Mouse (Mus musculus) olfactory bulb, adult 2 months (tissue): ENCODE results near the gene Plxnd1.

Experiments
- CTCF ChIP-seq: fragments of 200-500 bp; IDR thresholded peaks from 2 replicates; pipeline ENCODE4 v1.5.1; 2012; ENCODE audit warnings: low read depth, mild to moderate bottlenecking, low read length, moderate library complexity; ENCODE audit not compliant: insufficient read depth
- POLR2A ChIP-seq: fragments of 200-500 bp; IDR thresholded peaks from 2 replicates; pipeline ENCODE4 v1.6.1; 2012; ENCODE audit warnings: mild to moderate bottlenecking, low read depth, low read length, moderate library complexity; ENCODE audit not compliant: insufficient read depth

- TF ChIP-seq POLR2A = no peak
- no peak for TF ChIP-seq CTCF
Measured at GRCm38 (mm10) chr6:115957681-115958080, 37.1 kb downstream of the Plxnd1 start.
